Mouse (Mus musculus) urinary bladder, postnatal 14 days (tissue): Measurements from ENCODE around the gene Prdm10.

Experiments used
- DNase-seq: peaks from one replicate; pipeline ENCODE4 v3.0.0; 2021; ENCODE audit warnings: low spot score

The Prdm10 gene

DNA sequence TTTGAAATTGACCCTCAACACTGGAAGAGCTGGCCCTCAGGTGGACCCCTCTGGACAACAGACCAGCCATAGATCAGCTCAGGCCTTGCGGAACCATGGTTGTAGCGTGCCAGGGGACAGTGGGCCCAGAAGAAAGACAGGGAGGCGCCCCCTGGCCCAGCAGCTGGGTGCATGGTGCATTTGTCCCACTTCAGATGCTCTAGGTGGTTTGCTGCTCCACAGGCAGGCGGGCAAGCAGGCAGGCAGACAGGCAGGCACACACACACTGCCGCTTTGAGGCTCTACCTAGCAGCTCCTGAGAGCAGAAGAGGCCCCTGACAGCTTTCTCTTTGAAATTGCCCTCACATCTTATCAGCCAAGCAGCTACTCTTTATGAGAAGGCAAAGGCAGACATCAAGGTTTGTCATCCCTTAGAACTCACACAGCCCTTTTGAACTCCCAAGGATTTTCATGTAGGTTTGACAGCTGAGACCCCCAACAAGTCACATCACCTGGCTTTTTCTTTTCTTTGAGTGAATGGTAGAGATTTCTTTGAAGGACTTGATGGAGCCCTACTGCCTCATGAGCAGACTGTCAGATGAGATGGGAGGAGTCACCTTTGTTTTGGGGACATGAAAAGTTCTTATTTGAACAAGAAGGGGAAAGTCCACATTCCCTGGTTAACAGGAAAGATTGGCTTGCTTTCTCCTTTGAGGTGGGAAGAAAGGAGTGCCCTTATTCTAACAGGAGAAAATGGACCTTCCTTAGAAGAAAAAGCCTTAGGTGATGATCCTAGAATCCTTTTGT, 21.4 kb downstream of the Prdm10 start:
- DNase-seq: no peak

DNA sequence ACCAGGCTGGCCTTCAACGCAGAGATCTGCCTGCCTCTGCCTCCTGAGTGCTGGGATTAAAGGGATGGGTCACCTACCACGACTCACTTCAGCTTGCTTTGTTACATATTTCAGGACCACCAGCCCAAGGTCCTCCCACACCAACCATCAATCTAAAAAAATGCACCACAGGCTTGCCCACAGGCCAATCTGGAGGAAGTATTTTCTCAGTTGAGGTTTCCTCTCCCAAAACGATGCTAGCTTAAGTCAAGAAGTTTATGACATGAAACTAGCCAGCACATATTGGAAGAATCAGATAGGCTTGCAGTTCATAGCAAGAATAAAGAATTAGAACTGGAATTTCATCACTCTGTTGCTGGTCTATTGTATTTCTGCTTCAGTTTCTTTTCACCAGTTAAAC, 24.0 kb downstream of the Prdm10 start:
- DNase-seq: no peak

- no peak for DNase-seq
Measured at GRCm38 (mm10) chr9:31305117-31305516, 24.8 kb downstream of the Prdm10 start.

GRCm38 (mm10) chr9:31305807-31306206, 25.5 kb downstream of the Prdm10 start:
- no peak for DNase-seq

DNA sequence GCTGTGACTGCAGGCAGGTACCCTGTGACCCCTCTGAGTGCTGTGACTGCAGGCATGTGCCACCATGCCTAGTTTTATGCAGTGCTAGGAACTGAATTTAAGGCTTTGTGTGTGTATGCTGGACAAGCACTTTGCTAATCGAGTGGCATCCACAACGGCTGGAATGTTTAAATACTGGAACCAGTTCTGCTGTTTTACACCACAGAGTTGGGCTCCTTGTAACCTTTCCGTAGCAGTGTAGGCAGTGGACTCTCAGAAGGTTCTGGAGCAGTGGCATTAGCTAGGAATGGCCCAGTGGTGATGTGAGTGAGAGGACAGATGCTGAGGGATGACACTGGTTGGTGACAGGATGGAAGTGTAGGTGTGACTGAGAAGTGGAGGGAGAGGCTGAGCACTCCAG, 26.9 kb downstream of the Prdm10 start:
- no peak for DNase-seq

- no peak for DNase-seq
Measured at GRCm38 (mm10) chr9:31309041-31309440, 28.7 kb downstream of the Prdm10 start.

DNA sequence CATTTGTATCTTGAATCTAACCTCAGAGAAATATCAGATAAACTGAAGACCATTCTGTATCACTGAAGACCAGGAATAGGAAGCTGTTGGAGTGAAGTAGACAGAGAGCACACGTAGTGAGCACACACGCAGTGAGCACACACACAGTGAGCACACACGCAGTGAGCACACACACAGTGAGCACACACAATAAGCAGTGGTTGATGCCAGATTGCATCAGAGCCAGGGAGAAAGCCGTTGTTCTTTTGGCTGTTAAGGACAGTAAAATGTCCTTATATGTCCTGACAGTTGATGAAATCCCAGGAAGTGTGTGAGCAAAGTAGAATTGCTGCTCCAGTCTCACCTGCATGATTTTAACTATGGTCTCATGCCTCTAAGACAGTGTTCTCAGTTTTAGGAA, 30.3 kb downstream of the Prdm10 start:
- no peak for DNase-seq

DNA sequence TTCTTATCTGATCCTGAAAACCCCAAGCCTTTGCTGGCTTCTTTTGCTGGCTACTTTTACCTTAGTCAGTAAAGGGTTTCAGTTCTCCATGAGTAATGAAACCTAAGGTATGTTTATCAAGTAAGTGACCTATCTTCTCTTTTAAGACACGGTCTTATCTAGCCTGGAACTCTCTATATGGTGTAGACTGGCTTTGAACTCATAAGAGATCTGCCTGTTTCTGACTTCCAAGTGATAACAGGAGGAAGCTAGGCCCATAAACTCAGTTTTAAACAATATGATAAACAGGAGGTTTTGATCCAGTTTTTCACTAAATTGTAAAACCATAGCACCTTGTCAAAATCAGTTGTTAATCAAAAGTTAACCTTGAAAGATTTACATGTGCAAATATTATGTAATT, 33.5 kb downstream of the Prdm10 start:
- no peak for DNase-seq

- peak; percentile 23 for DNase-seq
Measured at GRCm38 (mm10) chr9:31315983-31316382, 35.6 kb downstream of the Prdm10 start.

DNA sequence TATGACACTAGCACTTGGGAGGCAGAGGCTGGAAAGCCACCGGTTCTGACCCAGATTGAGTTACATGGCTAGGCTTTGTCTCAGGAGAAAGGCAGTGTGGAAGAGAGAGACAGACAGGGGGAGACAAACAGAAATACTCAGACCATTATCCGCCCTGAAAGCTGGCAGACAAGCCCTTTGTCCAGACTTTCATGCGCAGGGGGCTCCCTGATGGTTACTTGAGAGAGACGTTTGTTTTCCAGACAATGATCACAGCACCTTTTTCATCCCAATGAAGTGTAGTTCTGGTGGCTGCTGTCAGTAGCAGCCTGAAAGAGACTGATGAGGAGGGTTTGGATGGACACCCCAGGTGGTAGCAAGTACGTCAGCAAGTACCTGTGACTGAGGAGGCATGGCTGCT, 38.6 kb downstream of the Prdm10 start:
- no peak for DNase-seq

DNA sequence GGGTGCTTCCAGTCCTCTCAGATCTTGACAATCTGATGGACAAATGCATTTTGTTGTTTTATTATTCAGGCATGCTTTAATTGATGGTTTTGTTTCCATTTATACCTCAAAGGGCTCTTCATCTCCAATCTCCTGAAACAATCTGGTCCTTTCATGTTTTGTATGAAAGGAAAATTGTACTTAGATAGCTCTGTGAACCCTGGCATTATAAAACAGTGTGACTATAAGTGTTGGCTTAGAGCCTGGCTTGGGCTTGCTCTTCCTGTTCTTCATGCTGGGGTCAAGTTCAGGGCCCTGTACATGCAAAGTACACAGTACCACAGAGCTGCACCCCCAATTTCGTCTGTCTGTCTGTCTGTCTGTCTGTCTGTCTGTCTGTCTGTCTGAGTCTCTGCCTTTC, 40.4 kb downstream of the Prdm10 start:
- peak; percentile 54 for DNase-seq

- peak; percentile 36 for DNase-seq
Measured at GRCm38 (mm10) chr9:31321526-31321925, 41.2 kb downstream of the Prdm10 start.

DNA sequence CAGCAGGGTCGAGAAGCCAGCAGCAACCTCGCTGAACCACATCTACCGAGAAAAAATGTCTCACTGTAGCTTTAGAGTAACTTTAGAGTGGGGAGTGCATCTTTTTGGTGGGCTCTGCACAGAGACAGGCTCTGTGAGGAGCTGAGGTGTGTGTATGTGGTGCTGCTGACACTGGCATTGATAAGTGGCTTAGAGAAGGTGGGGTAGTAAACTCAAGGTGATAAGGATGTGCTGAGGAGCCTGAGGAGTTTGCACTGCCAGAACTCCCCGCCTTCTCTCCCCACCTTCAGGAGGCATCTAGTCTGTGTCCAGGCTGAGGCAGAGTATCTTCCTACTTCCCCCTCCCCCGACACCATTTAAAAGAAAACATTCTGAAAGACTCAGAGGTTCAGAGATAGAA, 41.8 kb downstream of the Prdm10 start:
- no peak for DNase-seq

DNA sequence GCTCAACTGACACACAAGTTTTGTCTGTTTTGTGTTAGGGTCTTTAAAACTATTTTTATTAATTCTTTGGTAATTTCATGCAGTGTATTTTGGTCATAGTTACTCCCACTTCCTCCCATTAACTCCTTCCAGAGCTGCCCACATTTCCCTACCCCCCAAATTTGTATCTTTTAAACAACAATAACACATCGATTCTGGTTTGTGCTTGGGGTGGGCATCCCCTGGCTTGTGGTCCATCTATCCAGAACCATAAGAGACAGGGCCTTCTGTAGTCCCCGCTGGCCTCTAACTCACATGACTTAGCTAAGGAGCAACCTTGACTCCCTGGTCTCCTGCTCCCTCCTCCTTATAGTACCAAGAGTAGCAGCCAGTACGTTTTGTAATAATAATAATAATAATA, 50.5 kb downstream of the Prdm10 start:
- DNase-seq: no peak

GRCm38 (mm10) chr9:31331246-31331645, 50.9 kb downstream of the Prdm10 start:
- no peak for DNase-seq

- no peak for DNase-seq
Measured at GRCm38 (mm10) chr9:31331906-31332305, 51.6 kb downstream of the Prdm10 start.

DNA sequence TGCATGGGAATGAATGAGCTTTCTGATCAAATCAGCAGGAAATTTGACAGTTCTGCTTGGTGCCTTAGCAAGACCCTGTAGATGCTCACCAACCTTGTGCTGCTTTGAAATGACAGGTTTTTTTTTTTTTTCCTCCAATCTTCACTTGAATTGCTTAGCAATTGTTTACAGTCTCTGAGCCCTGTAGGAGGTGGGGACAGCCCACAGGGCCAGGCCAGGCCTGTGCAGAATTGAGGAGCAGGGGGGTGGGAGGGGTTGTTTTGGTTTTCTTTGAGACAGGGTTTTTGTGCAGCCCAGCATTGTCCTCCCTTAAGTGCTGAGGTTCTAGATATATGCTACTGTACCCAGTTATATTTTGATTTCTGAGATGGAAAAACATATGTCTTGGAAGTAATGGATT, 52.5 kb downstream of the Prdm10 start:
- DNase-seq: no peak

DNA sequence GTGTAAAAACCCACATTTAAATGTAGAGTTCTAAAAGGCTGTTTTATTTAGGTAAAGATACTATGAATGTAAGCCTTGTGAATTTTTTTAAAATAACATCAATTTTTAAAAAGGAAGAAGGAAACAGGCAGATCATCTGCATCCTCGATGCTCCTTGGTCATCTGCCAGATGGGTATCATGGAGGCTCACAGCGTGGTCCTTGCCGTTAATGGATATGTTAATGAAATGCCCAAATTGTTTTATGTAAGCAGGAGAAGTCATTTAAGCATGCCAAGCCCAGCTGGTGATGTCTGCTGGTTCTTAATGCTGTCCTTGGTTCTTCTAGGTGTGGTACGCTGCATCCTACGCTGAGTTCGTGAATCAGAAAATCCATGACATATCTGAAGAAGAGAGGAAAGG, 54.7 kb downstream of the Prdm10 start:
- DNase-seq: no peak

- DNase-seq: no peak
Measured at GRCm38 (mm10) chr9:31344289-31344831, 64.0 kb downstream of the Prdm10 start.

DNA sequence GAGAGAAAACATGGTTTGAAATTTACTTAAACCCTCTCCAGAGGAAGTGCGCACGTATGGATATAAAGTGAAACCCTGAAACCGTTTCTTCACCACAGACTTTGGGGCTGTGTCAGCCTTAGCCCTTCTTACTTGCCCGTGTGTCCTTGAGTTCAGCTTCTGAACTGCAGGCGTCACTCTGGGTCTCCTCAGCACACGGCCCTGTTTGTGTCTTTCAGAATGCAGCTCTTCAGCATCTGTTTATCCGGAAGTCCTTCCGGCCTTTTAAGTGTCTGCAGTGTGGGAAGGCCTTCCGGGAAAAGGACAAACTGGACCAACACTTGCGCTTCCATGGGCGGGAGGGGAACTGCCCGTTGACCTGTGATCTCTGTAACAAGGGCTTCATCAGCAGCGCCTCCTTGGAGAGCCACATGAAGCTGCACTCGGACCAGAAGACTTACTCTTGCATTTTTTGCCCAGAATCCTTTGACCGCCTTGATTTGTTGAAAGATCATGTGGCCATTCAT, 66.3 kb downstream of the Prdm10 start:
- no peak for DNase-seq

DNA sequence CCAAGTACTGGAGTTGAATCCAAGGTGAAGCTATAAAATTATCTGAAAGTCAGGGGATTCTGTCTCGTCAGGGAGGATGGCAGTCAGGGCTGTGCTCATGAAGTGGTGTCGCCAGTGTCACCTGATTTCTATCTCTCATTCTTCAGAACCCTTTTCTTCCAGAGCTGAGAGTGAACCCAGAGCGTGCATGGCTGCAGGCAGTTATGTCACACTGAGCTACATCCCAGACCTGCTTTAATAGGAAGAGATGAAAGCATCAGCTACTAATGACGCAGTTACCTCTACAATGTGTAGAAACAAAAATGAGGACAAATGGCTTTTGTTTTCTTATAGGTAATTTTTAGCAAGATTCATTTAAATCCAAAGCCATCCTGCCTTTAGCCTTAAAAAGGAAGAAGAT, 68.1 kb downstream of the Prdm10 start:
- no peak for DNase-seq

DNA sequence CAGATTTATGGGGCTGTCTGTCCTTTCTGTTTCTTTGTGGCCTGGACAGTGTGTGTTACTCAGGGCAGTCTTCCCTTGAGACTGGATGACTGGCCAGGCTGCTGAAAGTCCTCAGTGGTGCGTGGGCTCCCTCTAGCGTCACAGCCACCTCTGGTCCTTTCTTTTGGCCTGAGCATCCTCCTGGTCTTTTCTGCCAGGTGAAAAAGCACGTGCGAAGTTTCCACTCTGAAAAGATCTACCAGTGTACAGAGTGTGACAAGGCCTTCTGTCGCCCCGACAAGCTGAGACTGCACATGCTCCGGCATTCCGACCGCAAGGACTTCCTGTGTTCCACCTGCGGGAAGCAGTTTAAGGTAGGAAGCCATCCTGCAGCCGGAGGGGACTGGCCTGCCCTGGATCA, 68.6 kb downstream of the Prdm10 start:
- DNase-seq: peak; percentile 81

DNA sequence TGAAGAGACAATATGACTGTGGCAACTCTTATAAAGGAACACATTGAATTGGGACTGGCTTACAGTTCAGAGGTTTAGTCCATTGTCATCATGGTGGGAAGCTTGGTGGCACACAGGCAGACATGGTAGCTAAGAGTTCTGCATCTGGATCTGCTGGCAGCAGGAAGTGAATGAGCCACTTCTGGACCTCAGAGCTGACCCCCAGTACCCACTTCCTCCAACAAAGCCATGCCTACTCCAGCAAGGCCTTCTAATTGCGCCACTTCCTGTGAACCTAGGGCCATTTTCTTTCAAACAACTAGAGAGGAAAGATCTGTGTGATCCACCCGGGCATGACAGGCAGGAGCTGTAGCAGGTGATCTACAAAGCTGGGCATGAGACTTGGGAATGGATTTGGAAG, 72.4 kb downstream of the Prdm10 start:
- DNase-seq: no peak

DNA sequence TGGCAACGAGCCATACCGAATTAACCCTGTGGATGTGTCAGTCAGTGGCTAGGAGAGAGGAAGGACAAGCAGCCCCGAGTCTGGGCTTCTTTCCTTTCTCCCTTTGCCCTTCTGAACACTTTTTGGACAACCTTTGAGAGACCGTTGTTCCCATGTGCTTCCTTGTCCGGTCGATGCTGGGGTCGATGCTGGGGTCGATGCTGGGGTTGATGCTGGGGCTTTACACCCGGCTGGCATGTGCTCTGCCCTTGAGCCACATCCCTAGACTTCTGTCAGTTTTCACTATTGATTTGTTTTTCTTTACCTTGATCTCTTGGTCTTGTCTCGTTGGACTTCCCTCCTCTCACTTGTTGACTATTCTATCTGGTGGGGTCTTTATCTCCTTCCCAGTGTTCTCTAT, 73.2 kb downstream of the Prdm10 start:
- DNase-seq: no peak
